Mouse (Mus musculus) MEL (cell line): ENCODE measurements around the gene Atp6v1a.

Experiments used
- CTCF ChIP-seq, 3 experiments: IDR thresholded peaks in 2 of 3; conservative IDR thresholded peaks in 1 of 3; 2 replicates each; pipeline ENCODE4 v1.5.1; 2011 to 2012; ENCODE audit warnings: low read length in 3 of 3, low read depth in 2 of 3, mild to moderate bottlenecking in 2 of 3, improper control_type of control experiment in 1 of 3, inconsistent platforms in 1 of 3, mixed read lengths in 1 of 3, moderate library complexity in 1 of 3; ENCODE audit not compliant: control insufficient read depth in 1 of 3, insufficient read depth in 1 of 3, poor library complexity in 1 of 3, severe bottlenecking in 1 of 3
- E2F4 ChIP-seq: IDR thresholded peaks from 2 replicates; pipeline ENCODE4 v1.6.1; 2011; ENCODE audit warnings: low read depth, low read length, improper control_type of control experiment, borderline replicate concordance
- EP300 ChIP-seq, 2 experiments: IDR thresholded peaks; 2 replicates each; pipeline ENCODE4 v1.6.1; 2011; ENCODE audit warnings: improper control_type of control experiment in 2 of 2, low read length in 2 of 2, low read depth in 1 of 2, mild to moderate bottlenecking in 1 of 2
- ETS1 ChIP-seq: IDR thresholded peaks from 2 replicates; pipeline ENCODE4 v1.6.1; 2012; ENCODE audit warnings: low read depth, mild to moderate bottlenecking, inconsistent platforms, low read length, improper control_type of control experiment, moderate library complexity
- HCFC1 ChIP-seq: IDR thresholded peaks from 2 replicates; pipeline ENCODE4 v1.6.1; 2012; ENCODE audit warnings: low read depth, mild to moderate bottlenecking, inconsistent platforms, low read length, improper control_type of control experiment, moderate library complexity
- JUND ChIP-seq: IDR thresholded peaks from 2 replicates; pipeline ENCODE4 v1.6.1; 2011; ENCODE audit warnings: low read depth, mild to moderate bottlenecking, improper control_type of control experiment, low read length
- MAX ChIP-seq: IDR thresholded peaks from 2 replicates; pipeline ENCODE4 v1.6.1; 2011; ENCODE audit warnings: low read length, improper control_type of control experiment
- POLR2A ChIP-seq, 2 experiments: IDR thresholded peaks; 2 replicates each; pipeline ENCODE4 v1.6.1; 2011 to 2012; ENCODE audit warnings: low read length in 2 of 2, mild to moderate bottlenecking in 2 of 2, control low read depth in 1 of 2, improper control_type of control experiment in 1 of 2, low read depth in 1 of 2, moderate library complexity in 1 of 2; ENCODE audit not compliant: control insufficient read depth in 1 of 2, insufficient read depth in 1 of 2, poor library complexity in 1 of 2
- POLR2AphosphoS2 ChIP-seq: IDR thresholded peaks from 2 replicates; pipeline ENCODE4 v1.6.1; 2011; ENCODE audit warnings: low read length, improper control_type of control experiment
- POLR2AphosphoS5 ChIP-seq: IDR thresholded peaks from 2 replicates; pipeline ENCODE4 v1.6.1; 2012; ENCODE audit warnings: low read depth, borderline replicate concordance, mild to moderate bottlenecking, inconsistent platforms, low read length, moderate library complexity, mixed read lengths
- TAL1 ChIP-seq: IDR thresholded peaks from 2 replicates; pipeline ENCODE4 v1.6.1; 2012; ENCODE audit warnings: mild to moderate bottlenecking, inconsistent platforms, low read length, moderate library complexity, mixed read lengths
- UBTF ChIP-seq: IDR thresholded peaks from 2 replicates; pipeline ENCODE4 v1.6.1; 2012; ENCODE audit warnings: low read depth, mild to moderate bottlenecking, inconsistent platforms, low read length, improper control_type of control experiment, moderate library complexity, borderline replicate concordance; ENCODE audit not compliant: insufficient read depth

DNA sequence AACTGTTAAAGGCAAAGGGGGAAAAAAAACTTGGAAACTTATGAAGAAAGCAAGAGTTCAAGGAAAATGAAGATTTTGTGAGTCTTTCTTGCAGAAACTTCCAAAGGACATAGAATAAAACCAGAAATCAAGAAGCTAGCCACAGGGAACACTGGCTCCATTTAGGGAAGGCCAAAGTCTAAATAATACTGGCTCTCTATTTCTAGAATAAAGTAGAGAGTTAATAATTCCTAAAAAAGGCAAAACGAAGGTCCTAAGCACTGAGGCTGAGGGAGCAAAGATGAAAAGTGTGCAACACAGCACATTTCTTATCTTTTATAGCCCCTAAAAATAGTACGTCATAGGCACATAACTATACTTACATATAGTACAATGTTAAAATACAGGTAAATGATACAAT is 34.3 kb downstream of the Atp6v1a start:
- TF ChIP-seq ETS1: no peak
- no peak for TF ChIP-seq CTCF (IDR thresholded peaks at IDR 0.05 in 2 of 3, conservative IDR thresholded peaks at IDR 0.05 in 1 of 3; ENCODE audit: control insufficient read depth in 1 of 3, insufficient read depth in 1 of 3, low read depth in 2 of 3, low read length in 3 of 3, poor library complexity in 1 of 3, severe bottlenecking in 1 of 3)
- no peak for TF ChIP-seq POLR2A (IDR thresholded peaks at IDR 0.05; ENCODE audit: control insufficient read depth in 1 of 2, insufficient read depth in 1 of 2, low read depth in 1 of 2, low read length in 2 of 2, poor library complexity in 1 of 2)
- TF ChIP-seq HCFC1: no peak
- no peak for TF ChIP-seq UBTF
- no peak for TF ChIP-seq POLR2AphosphoS5
- TF ChIP-seq E2F4: no peak
- no peak for TF ChIP-seq JUND
- no peak for TF ChIP-seq EP300 (IDR thresholded peaks at IDR 0.05; ENCODE audit: low read depth in 1 of 2, low read length in 2 of 2)
- TF ChIP-seq MAX: no peak
- no peak for TF ChIP-seq TAL1
- TF ChIP-seq POLR2AphosphoS2: no peak
